Mouse (Mus musculus) A20 (cell line): ENCODE data around the gene Lyve1.
"Not testable (repeated sequence)": the region's sequence is repeated elsewhere in the genome, so short reads cannot be mapped to it uniquely, and the experiment has no call there.

Experiments used
- DNase-seq: peaks from one replicate; pipeline ENCODE4 v3.0.0-alpha.2; 2011; ENCODE audit warnings: low read depth, low spot score

Gene Lyve1

GRCm38 (mm10) chr7:110862751-110863289 is at the start of gene Lyve1:
Lyve1 (minus strand) TSS chr7:110863239.
- DNase-seq: no peak

DNA sequence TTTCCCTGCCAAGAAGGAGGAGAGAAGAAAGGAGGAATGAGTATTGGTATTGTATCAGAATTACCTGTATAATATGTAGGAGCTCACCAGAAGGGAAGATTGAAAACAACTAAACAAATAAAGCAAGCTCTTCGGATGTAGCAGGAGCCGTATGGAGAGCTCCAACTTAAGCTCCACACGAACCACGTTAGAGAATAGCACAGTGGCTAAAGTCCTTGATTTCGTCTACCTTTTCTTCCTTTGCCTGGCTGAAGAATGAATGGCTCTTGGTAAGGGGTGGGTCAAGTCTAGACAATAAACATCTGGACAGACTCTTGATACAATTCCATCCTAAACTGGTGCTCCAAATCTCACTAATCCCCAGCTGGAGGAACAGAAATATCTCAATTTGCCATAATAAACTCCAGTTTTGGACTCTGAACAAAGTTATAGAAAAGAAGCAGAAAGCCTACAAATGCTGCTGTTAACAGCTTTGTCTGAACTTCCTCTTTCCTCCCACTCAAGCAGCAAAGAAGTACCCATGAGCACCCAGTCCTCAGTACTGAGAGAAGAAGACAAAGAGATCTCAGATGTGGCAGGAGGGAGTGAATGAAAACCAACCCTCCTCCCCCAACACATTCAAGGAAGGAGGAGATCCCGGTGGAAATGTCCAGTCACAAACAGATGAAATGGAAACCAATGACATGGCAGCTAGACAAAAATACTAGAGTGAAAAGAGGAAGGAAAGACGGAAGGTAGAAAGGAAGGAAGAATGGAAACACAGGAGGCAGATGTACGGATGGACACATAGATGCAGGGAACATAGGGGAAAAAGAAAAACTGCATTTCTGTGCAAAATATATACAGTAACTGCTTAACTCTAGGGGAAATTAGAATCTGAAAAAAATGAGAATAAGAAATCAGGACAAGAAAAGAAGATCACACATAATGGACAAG is 45.4 kb upstream of the Lyve1 start:
- peak; percentile 60 for DNase-seq

- no peak for DNase-seq
These were observed 43.5 kb upstream of the Lyve1 start for GRCm38 (mm10) chr7:110906566-110906965.

DNA sequence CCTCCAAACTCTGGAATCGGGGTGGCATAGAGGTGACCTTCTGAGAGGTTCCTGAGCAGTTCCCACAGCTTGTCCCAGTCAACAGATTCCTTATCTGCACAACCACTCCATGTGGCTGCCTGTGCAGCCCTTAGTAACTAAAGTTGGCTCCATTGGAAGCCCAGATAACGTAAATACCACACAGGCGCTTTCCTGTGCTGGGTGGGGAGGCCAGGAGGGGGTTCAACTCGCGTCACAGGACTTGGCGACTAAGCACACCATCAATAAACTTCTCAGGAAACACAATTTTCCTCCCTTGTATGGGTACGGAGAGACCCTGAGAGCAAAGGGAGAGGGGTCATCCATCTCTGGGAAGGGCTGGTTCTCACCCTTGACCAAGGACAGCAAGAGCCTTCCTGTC is 40.2 kb upstream of the Lyve1 start:
- DNase-seq: no peak

GRCm38 (mm10) chr7:110897202-110897601 is 34.2 kb upstream of the Lyve1 start:
- DNase-seq: no peak

DNA sequence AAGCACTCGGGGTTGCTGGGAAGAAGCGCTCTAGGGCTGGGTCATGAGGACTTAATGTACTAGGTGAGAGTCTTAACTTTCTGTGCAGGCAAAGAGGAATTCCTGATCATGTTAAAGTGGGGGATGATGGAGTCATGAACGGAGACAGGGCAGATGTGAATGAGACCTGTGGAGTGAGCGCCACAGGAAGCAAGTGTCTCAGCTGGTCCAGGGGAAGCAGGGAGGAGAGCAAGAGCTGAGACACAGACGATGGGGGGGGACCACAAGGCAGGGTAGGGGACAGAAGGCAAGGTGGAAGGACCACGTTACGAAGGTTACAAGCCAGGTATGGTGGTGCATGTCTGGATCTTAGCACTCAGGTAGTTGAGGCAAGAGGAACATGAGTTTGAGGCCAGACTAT is 33.4 kb upstream of the Lyve1 start:
- DNase-seq: no peak

DNA sequence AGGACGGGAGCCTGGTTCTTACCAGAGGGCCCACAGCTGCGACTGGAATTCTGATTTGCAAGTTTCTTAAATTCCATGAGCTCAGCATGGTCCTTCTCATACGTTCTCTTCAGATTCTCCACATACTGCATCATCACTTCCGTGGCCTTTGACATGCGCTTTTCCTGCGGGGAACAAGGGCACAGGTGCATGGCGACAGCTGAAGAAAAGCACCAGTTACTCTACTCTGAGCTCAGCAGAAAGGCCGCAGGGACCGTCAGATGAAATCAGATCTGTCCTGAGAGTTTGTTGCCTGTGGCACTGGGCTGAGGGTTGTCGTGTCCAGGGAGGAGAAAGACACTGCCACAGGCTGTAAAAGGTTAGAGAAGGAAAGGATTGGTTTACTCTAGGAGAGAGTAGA is 32.7 kb upstream of the Lyve1 start:
- not testable (repeated sequence) for DNase-seq

DNA sequence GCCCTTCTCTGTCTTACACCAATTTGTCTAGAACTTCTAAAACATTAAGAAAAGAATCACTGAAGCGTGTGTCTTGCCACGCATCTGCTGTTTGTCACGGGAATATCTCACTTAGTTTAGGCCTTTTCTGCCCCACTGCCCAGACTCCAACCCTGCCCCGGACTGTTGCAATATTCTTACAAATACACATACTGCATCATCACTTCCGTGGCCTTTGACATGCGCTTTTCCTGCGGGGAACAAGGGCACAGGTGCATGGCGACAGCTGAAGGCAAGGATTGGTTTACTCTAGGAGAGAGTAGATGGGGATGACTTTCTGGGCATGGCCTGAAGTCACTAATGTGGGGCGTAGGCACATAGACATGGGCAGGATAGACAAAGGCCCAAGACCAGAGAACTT is 31.6 kb upstream of the Lyve1 start:
- DNase-seq: no peak

DNA sequence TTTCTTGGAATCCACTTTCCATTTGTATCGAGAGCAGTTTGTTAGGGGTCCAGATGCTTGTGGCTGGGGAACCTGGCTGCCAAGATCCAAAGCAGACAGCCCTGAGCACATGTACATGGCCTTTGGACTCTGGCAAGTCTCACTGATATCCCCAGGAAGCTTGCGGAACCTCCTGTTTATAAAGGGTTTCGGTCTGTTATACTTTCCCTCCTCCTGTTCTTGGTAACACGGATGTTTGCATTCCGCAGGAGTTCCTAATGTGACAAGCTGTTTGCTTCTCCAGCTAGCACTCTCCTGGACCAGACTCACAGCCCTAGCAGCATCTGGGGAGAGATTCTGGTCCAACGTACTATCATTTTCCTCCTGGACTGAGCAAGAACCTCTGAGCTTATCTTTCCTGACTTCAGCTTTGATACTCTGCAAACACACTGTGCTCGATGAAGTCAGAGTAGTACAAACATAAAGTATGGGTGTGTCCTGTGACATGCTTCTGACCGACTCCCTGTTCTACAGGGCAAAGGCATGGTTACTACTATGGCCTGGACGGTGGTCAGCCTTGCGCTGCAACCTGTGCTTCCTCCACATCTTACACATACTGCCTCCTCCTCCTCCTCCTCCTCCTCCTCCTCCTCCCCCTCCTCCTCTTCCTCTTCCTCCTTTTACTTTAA is 31.0 kb upstream of the Lyve1 start:
- DNase-seq: no peak

DNA sequence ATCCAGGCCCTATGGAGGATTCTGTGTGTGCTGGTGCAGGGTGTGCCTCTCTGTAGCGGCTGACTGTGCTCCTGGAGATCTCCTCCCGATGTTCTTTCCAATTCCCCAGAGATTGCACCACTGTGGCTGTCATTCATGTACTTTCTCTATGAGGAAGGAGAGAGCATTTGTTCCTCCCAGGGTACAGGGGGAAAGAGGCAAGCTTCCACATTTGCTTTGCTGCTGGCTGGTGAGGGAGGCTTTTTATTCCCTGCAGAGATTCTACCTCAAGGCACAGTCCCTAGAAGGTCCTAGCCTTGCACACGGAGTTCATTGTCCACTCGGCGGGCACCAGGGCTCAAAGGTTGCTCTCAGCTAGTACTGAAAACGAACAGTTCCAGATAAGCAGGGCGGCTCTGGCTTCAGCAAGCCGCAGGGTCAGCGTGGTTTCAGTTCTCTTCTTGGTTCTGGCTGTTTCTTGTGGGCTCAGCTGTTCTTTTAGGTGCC is 28.5 kb upstream of the Lyve1 start:
- DNase-seq: peak; percentile 40

DNA sequence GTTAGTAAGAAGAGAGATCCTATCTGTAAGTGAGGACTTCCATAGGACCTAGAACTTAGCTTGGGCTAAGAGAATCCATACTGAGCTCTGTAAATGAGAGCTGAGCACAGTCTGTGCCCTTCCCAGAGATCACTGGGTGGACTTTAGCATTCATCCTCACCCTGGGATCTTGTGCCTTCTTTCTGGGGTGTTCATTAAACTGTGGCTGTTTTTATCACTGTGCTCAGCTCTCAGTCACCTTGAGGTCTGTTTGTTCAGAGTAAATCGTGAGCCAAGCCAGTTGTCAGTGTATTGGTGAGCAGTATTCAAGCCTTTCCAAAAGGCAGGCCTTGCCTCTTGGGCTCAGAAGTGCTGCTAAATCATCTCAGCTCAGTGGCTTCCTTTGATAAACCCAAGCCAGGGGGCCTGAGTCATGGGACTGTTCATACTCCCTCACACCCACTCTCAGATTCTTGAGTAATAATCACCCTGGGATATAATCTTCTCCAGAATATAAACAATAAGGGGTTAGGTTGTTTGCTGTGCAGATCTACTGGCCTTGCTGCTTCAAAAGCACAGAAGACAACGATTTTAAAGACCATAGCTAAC is 18.8 kb upstream of the Lyve1 start:
- DNase-seq: no peak

GRCm38 (mm10) chr7:110878028-110878427 is 15.0 kb upstream of the Lyve1 start:
- DNase-seq: no peak

GRCm38 (mm10) chr7:110876965-110877364 is 13.9 kb upstream of the Lyve1 start:
- DNase-seq: no peak

- no peak for DNase-seq
These were observed 5.8 kb upstream of the Lyve1 start for GRCm38 (mm10) chr7:110868807-110869206.

GRCm38 (mm10) chr7:110867116-110867515 is 4.1 kb upstream of the Lyve1 start:
- DNase-seq: no peak

DNA sequence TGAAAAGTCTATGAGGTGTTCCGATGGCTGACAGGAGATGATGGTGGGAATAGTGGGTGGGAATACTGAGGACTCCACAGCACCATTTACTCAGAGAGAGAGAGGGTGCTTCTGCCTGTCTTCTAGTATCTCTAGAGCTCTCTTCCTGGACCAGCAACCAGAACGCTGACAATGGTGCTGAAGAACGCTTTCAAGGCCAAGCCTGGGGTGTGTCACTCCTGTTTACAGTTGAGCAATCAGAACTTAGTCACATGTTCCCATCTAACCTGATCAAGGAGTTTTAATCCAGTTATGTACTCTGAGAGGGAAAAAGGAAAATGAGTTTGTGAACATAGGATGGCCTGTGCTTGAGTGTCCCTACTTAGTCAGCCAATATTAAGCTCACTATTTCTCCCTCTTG is 3.0 kb upstream of the Lyve1 start:
- DNase-seq: no peak

DNA sequence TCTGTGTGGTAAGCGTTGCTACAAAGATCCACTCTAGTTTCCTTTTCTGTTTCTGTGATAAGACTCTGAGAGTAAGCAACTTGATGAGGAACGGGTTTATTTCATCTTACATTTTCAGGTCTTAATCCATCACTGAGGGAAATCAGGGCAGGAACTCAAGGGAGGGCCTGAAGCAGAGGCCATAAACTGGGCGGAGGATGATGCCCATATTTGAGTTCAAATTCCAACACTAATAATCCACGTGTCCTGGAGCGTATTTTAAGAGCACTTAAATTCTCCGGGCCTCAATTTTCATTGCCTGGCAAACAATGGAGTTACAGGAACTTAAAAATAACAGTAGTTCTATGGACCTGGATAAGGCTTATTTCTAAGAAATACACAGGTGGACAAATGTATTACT is 2.5 kb upstream of the Lyve1 start:
- DNase-seq: no peak

GRCm38 (mm10) chr7:110865038-110865437 is 2.0 kb upstream of the Lyve1 start:
- no peak for DNase-seq

DNA sequence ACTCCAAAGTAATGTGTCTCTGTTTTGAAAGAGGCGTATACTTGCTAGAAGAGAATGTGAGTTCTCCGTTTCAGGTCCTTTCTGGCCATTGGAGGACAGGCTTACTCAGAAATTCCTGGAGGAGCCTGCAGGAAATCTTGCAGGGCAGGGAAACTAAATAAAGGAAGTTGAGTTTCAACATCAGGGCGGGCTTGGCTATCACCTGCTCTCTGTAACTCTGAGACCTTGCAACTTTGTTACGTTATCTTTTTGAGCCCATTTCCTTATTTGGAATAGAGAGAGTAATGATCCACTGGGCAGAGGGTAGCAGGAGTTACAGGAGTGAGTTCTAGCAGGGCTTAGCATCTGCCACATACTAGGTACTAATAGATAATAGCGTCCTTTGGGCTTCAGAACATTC is 2.9 kb downstream of the Lyve1 start:
- no peak for DNase-seq

- no peak for DNase-seq
These were observed 7.4 kb downstream of the Lyve1 start for GRCm38 (mm10) chr7:110855604-110856003.

- DNase-seq: no peak
These were observed 8.0 kb downstream of the Lyve1 start for GRCm38 (mm10) chr7:110854927-110855546.

DNA sequence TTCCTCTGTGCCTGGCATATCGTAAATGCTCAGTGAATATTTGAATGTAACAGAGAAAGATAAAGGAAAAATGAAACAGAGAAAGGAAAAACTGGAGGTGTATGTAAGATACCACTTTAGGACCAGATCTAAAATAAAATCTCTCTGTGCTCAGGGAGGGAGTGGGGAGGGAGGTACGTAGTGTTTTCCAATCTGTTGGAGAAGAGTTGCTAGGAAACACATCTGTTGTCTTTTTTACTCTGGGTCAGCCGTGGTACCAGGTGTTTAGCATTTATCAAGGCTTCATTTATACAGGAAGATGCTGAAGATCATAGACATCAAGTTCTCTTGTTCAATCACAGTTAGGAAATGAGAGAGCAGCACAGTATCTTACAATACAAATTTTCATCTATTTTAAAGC is 8.5 kb downstream of the Lyve1 start:
- DNase-seq: no peak
